Mouse (Mus musculus) hematopoietic stem cell, adult 5-6 weeks (primary cell): ENCODE data around the gene Nfs1. TPM values are rescaled to one million over a fixed set of nuclear protein-coding genes. Genes with fewer than 3 reads are reported as not detected.

Experiments
- ATAC-seq, 2 experiments: fragments of 125-278 bp in 1 of 2; replicated peaks in 1 of 2; 2 replicates each; pipeline ENCODE4 v1.8.0; 2016 to 2017; ENCODE audit warnings: inconsistent platforms in 2 of 2, mild to moderate bottlenecking in 2 of 2, moderate number of reproducible peaks in 2 of 2, low read depth in 1 of 2, moderate TSS enrichment in 1 of 2; ENCODE audit not compliant: low FRiP score in 2 of 2, poor library complexity in 2 of 2, severe bottlenecking in 2 of 2, insufficient read depth in 1 of 2, low TSS enrichment in 1 of 2
- total RNA-seq: library from RNA; stranded (forward); fragments of 172-1452, 232-1000 nt; gene quantifications from 2 replicates; pipeline ENCODE4 v1.2.3, GENCODE M21; 2017

Nfs1 gene
- total RNA-seq, 1 experiment from 2014 or later = 32.7 TPM

DNA sequence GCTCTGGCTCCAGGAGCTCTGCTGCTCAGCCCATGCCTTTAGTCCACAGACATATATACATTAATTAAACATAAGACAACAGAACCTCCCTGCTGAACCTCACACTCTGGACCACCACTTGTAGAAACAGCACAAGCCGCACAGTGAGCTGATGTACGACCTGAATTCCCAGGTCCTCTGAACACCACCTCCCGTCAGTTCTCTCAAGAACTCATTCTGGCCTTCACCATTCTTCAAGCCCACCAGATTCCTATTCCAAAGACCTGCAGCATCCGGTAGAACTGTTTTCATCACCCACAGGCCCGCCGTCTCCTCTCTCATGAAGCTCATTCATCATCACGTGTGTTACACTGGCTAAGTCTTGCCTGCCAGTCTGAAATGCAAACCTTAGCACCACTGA lies 63.6 kb downstream of the Nfs1 start:
- ATAC-seq = no peak

- ATAC-seq = no peak
Observed at GRCm38 (mm10) chr2:156079674-156080073, 64.3 kb downstream of the Nfs1 start.

GRCm38 (mm10) chr2:156079183-156079560 lies 64.8 kb downstream of the Nfs1 start:
- no peak for ATAC-seq

DNA sequence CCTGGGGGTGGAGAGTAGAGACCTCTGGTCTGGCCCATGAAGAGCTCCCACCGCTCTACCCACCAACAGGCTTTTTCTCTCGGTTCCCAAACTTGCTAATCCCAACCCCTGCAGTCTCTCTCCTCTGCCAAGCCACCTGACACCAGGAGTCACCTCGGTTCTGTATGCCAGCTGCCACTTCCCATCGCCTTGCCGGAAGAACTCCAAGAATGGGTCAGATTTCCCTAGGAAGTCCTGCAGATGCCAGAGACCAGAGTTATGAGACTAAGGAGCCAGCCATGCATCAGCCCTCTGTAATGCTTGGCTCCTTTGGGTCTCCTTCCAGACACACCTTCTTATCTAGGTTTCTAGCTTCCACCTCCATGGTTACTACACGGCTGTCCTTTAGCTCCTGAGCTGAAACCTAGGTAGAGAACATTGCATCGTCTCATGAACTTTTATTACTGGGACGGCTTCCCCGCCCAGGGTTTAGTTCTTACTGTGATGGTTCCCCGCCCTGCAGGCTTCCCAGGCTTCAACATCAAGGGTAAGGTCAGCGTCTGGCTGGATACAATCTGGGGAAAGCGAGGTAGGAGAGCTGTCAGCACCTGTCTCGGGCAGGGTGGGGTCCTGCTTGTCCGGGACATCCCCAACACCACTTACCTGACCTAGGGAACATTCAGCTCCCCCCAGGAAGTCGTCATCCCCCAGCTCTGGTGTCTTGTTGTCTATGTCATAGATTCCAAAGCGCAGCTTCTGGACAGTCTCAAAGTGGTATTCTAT lies 65.4 kb downstream of the Nfs1 start:
- ATAC-seq = no peak

DNA sequence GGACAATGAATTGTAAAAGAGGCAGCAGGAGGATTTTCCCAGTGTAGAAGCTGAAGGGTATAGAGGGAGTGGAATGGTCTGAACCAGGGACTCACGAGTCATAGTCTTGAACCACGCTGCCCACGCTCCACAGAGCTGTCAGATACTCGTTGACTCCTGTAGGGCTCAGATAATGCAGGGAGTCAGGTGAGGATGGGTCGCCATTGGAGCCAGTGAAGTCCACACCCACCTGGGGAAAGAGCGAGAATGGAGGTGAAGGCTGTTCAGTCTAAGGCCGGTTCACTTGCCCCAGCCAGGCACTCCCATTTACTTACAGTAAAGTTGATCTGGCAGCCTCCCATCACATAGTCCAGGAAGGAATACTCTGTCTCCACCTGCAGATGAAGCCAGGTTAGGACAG lies 66.5 kb downstream of the Nfs1 start:
- ATAC-seq = no peak

GRCm38 (mm10) chr2:156073725-156074124 lies 70.3 kb downstream of the Nfs1 start:
- no peak for ATAC-seq

Other genes starting within 250 kb of the Nfs1 start
- 28.0 and 59.3 TPM in 2 replicates for gene Uqcc1, start 213.9 kb downstream of the Nfs1 start, total RNA-seq
- gene Gm15557, start 203.5 kb downstream of the Nfs1 start, total RNA-seq = not detected in 2 replicates
- gene Gdf5, start 198.8 kb downstream of the Nfs1 start, total RNA-seq = not detected in 2 replicates
- gene Cep250, start 187.7 kb downstream of the Nfs1 start, total RNA-seq = 30.9 and 66.9 TPM in 2 replicates
- 0.69 and 1.4 TPM in 2 replicates for gene 6430550D23Rik, start 136.2 kb downstream of the Nfs1 start, total RNA-seq
- 84.0 and 97.9 TPM in 2 replicates for gene Ergic3, start 136.1 kb downstream of the Nfs1 start, total RNA-seq
- not detected in 2 replicates for gene Fer1l4, start 91.2 kb downstream of the Nfs1 start, total RNA-seq
- gene Spag4, start 79.0 kb downstream of the Nfs1 start, total RNA-seq = 2.2 and 3.9 TPM in 2 replicates
- 19.0 and 19.3 TPM in 2 replicates for gene Cpne1, start 32.2 kb downstream of the Nfs1 start, total RNA-seq
- 30.1 and 79.7 TPM in 2 replicates for gene Rbm12, start 32.2 kb downstream of the Nfs1 start, total RNA-seq
- 44.1 and 94.3 TPM in 2 replicates for gene Gm28036, start 17.1 kb downstream of the Nfs1 start, total RNA-seq
- 10.6 and 18.3 TPM in 2 replicates for gene Romo1, start 147 bp downstream of the Nfs1 start, total RNA-seq
- gene Rbm39, start 36.1 kb upstream of the Nfs1 start, total RNA-seq = 988 and 1,114 TPM in 2 replicates
- gene Phf20, start 52.3 kb upstream of the Nfs1 start, total RNA-seq = 65.4 and 111 TPM in 2 replicates
- 3.8 and 10.5 TPM in 2 replicates for gene Cnbd2, start 168.1 kb upstream of the Nfs1 start, total RNA-seq
- 20.2 and 27.3 TPM in 2 replicates for gene Scand1, start 168.5 kb upstream of the Nfs1 start, total RNA-seq